Mouse (Mus musculus): Measurements from ENCODE around the gene Mfrp.

DNA sequence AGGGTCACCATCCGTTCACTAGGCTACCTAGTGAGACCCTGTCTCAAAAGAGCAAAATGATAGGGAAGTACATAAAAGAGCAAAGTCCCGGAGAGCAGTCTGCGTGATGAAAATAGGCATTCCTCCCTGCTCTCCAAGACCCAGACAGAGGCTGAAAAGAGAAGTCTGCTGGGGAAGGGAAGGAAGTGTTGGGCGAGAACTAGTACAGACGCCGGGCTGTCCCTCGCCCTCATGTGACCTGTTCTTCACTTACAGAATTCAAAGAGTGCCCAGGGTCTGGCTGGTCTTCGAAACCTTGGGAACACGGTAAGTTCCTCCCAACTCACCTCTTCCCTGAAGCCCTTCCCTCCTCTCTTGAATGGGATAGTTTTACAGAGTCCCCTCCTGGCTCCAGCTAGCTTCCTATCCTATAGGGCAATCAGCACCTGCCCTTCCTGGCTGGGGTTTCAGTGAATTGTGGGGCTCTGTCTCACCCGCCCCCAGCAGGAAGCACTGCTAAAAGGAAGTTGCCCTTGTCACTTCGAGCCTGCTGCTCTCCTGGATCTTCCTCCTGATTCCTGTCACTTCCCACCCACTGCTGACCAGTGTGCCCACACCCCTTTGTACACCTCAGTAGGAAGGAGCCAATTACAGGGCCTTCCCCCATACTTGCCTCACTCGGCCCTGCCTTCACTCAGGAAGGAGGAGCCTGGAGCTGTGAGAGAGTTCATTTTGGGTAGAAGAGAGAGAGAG, 12.5 kb upstream of the Mfrp start:
- TF ChIP-seq CTCF (IDR thresholded peaks at IDR 0.05; ENCODE audit: extremely low read depth, insufficient read depth, low read length) (no peak), POLR2A (IDR thresholded peaks at IDR 0.05; ENCODE audit: extremely low read depth, insufficient read depth, low read length) (no peak)
